Mouse (Mus musculus) heart, embryonic 14.5 days (tissue): Measurements from ENCODE around the gene Zfp771. TPM values are rescaled to one million over a fixed set of nuclear protein-coding genes. Genes with fewer than 3 reads are reported as not detected.
A peak's percentile ranks its signal among the peaks of the same experiment; 100 is the strongest.

ENCODE experiments used
- ATAC-seq: fragments of 200-750 bp; cut with Nextera tagmentation; 2 replicates; pipeline ENCODE4 v1.8.0; 2017; ENCODE audit warnings: low read depth, moderate TSS enrichment; ENCODE audit not compliant: insufficient number of reproducible peaks, insufficient read depth, low FRiP score
- H3K27ac ChIP-seq, 2 experiments: fragments of 200-500 bp in 1 of 2; fragments of 300-500 bp in 1 of 2; sonication (generic) in 1 of 2; replicated peaks in 1 of 2; 2 replicates each; pipeline ENCODE4 v1.5.1; 2012 to 2014; ENCODE audit warnings: low read depth in 2 of 2, low read length in 2 of 2, control low read depth in 1 of 2, mild to moderate bottlenecking in 1 of 2, mixed read lengths in 1 of 2; ENCODE audit not compliant: control insufficient read depth in 1 of 2, insufficient read depth in 1 of 2
- H3K27me3 ChIP-seq: fragments of 300-500 bp; sonication (generic); 2 replicates; pipeline ENCODE4 v1.6.1; 2014; ENCODE audit warnings: mild to moderate bottlenecking, low read length, control low read depth; ENCODE audit not compliant: control insufficient read depth, insufficient read depth
- H3K36me3 ChIP-seq: fragments of 300-500 bp; sonication (generic); 2 replicates; pipeline ENCODE4 v1.6.1; 2014; ENCODE audit warnings: mild to moderate bottlenecking, control low read depth, low read length, mixed read lengths; ENCODE audit not compliant: control insufficient read depth, insufficient read depth
- H3K4me1 ChIP-seq, 2 experiments: fragments of 200-500 bp in 1 of 2; fragments of 300-500 bp in 1 of 2; sonication (generic) in 1 of 2; 2 replicates each; pipeline ENCODE4 v1.6.1; 2012 to 2014; ENCODE audit warnings: low read length in 2 of 2, control low read depth in 1 of 2, mixed read lengths in 1 of 2; ENCODE audit not compliant: control insufficient read depth in 2 of 2, insufficient read depth in 2 of 2
- H3K4me2 ChIP-seq: fragments of 300-500 bp; sonication (generic); 2 replicates; pipeline ENCODE4 v1.6.1; 2014; ENCODE audit warnings: mild to moderate bottlenecking, low read length
- H3K4me3 ChIP-seq, 2 experiments: fragments of 200-500 bp in 1 of 2; fragments of 300-500 bp in 1 of 2; sonication (generic) in 1 of 2; 2 replicates each; pipeline ENCODE4 v1.5.1; 2012 to 2014; ENCODE audit warnings: low read length in 2 of 2, mild to moderate bottlenecking in 2 of 2, control low read depth in 1 of 2, low read depth in 1 of 2, moderate library complexity in 1 of 2; ENCODE audit not compliant: control insufficient read depth in 1 of 2, insufficient read depth in 1 of 2
- H3K9ac ChIP-seq: fragments of 300-500 bp; sonication (generic); 2 replicates; pipeline ENCODE4 v1.6.1; 2014; ENCODE audit warnings: mild to moderate bottlenecking, low read length
- H3K9me3 ChIP-seq: fragments of 300-500 bp; sonication (generic); 2 replicates; pipeline ENCODE4 v1.6.1; 2016; ENCODE audit warnings: low read length, control low read depth; ENCODE audit not compliant: control insufficient read depth
- WGBS: fragments of 180-500 bp; shearing (Covaris S2); extraction: QIAGEN DNeasy Blood & Tissue Kit; methylation state at CpG from one replicate; pipeline ENCODE4 v1.1.7; 2014; 5-methylcytosine and 5-hydroxymethylcytosine counted together
- polyA plus RNA-seq: library from polyadenylated mRNA; unstranded; fragments of >200 nt; fragmentation: Nextera tagmentation; extraction: Ambion mirVana; gene quantifications from 2 replicates; pipeline ENCODE4 v1.2.1, GENCODE M21; 2014

Gene Zfp771
- polyA plus RNA-seq, 1 experiment from 2014 or later, result 31.4 TPM

DNA sequence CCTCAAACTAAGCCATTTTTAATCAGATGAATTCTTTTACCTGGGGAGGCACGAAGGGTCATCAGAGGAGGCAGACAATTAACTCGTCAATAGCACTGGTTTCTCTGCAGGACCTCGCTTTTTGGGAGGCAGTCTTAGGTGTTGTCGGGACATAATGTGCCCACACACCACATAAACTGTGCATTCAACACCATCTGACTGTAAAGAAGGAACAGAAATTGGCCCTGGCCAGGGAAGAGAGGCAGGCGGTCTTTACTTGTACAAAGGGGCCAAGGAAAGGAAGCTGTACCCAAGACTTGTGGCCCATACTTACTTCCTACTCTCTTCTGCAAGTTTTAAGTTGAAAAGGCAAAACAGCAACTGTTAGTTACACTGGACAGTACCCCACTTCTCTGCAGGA, 12.4 kb downstream of the Zfp771 start:
- Histone ChIP-seq H3K4me1 (peaks cover 2 to 21% of the 10 kb centered on the region in 2 experiments; a peak in 3 of 4 replicates), H3K4me3 (no peak overlapping the region), H3K27me3 (no peaks in the 10 kb centered on the region), H3K9ac (no peak overlapping the region), H3K4me2 (no peak overlapping the region), H3K27ac (no peak overlapping the region), H3K36me3 (peaks cover 19% of the 10 kb centered on the region), H3K9me3 (no peaks in the 10 kb centered on the region)
- no peak for ATAC-seq
- 86% methylated on average over 5 of the region's 5 CpGs for WGBS

- H3K36me3 ChIP-seq, result peaks cover 15% of the 10 kb centered on the region
- H3K27ac ChIP-seq, result no peak overlapping the region
- H3K9me3 ChIP-seq, result no peaks in the 10 kb centered on the region
- WGBS, result 75% methylated on average over 8 of the region's 8 CpGs
- peaks cover 2 to 21% of the 10 kb centered on the region in 2 experiments; a peak in 3 of 4 replicates for H3K4me1 ChIP-seq
- no peaks in the 10 kb centered on the region for H3K27me3 ChIP-seq
- 0 out of 2 replicates have a peak overlapping the region, but pooled peaks have one; percentile 2 for H3K9ac ChIP-seq
- H3K4me3 ChIP-seq, result peak overlapping the region; percentile 75 to 93
- no peak for ATAC-seq
- peak overlapping the region; percentile 82 for H3K4me2 ChIP-seq
These were observed 15.3 kb downstream of the Zfp771 start for GRCm38 (mm10) chr7:127259186-127259905.

GRCm38 (mm10) chr7:127260309-127261111, 16.4 kb downstream of the Zfp771 start, which contains the start of gene Dctpp1:
Gene Dctpp1, minus strand, starts transcription at chr7:127260709.
- Histone ChIP-seq H3K4me1 (peaks cover 2 to 14% of the 10 kb centered on the region in 2 experiments; a peak in 3 of 4 replicates), H3K4me3 (peak within 1 kb of the TSS; percentile 75 to 93), H3K27me3 (no peaks in the 10 kb centered on the region), H3K9me3 (no peaks in the 10 kb centered on the region), H3K36me3 (peaks cover 15% of the 10 kb centered on the region), H3K4me2 (peak within 1 kb of the TSS; percentile 82), H3K27ac (peak within 1 kb of the TSS in 1 of 2 experiments; percentile 46; a peak in 2 of 4 replicates), H3K9ac (peak within 1 kb of the TSS; percentile 85)
- ATAC-seq, result peak; percentile 98
- under 1% methylated on average over 50 of the region's 50 CpGs for WGBS

DNA sequence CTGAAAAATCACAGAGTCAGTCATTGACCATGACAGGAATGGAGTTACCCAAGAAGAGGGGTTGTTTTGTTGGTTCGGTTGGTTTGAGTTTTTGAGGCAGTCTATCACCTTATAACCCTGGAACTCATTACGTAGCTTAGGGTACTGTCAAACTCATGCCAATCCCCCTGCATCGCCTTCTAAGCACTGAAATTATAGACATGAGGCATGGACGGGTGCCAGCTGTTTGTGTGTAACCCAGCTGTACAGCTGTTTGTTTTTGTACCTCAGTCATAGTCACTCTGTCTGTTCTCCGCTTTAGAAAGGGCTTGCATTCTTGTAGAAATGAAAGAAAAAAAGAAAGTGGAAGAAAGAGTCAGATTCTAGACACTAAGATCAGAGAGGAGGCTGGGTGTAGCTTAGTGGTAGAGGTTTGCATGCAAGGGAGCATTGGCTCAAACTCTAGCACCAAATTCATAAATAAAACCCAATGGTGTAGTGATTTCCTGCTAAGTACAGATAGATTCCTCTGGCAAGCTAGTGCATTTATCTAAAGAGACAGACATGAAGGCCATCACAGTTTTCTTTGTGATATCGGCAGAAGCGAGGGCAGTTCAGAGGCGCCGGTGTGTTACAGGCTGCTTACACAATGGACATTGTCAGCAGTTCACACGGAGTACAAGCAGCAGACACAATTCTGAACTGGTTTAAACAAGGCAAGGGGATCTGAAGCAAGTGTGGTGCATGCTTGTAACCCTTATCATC, 18.3 kb downstream of the Zfp771 start:
- ATAC-seq, result no peak
- Histone ChIP-seq H3K4me3 (no peak overlapping the region), H3K27me3 (no peaks in the 10 kb centered on the region), H3K27ac (no peak overlapping the region), H3K36me3 (0 out of 2 replicates have a peak, but pooled peaks cover 2% of the 10 kb centered on the region), H3K4me1 (peaks cover 2 to 14% of the 10 kb centered on the region in 2 experiments; a peak in 3 of 4 replicates), H3K4me2 (no peak overlapping the region), H3K9ac (no peak overlapping the region), H3K9me3 (no peaks in the 10 kb centered on the region)
- 69% methylated on average over 10 of the region's 10 CpGs for WGBS

- Histone ChIP-seq H3K27ac (no peak overlapping the region), H3K4me3 (no peak overlapping the region), H3K9ac (no peak overlapping the region), H3K9me3 (peaks cover 3% of the 10 kb centered on the region; the same call in 1 of the 2 replicates), H3K36me3 (no peaks in the 10 kb centered on the region), H3K4me1 (peaks cover 2 to 14% of the 10 kb centered on the region in 2 experiments; a peak in 3 of 4 replicates), H3K27me3 (no peaks in the 10 kb centered on the region), H3K4me2 (no peak overlapping the region)
- WGBS, result 85% methylated on average over 3 of the region's 3 CpGs
- ATAC-seq, result no peak
These were observed 19.5 kb downstream of the Zfp771 start for GRCm38 (mm10) chr7:127263526-127263925.

DNA sequence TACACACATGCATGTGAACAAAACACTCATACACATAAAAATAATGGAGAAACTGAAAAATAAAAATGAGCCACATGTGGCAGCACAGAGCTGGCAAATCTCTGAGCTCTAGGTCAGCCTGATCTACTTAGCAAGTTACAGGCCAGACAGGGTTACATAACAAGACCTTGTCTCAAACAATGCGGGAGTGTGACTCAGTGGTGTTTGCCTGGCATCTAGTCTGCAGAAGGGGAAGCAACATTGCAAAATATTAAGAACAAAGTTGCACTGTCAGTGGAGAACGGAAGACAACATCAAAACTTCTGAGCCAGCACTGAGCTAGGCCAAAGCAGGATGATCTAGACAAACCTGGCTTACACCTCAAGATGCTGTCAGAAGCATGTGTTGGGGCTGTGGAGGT, 26.2 kb downstream of the Zfp771 start:
- Histone ChIP-seq H3K9me3 (peaks cover 5% of the 10 kb centered on the region; the same call in 1 of the 2 replicates), H3K36me3 (peaks cover 11% of the 10 kb centered on the region), H3K4me3 (no peak overlapping the region), H3K9ac (no peak overlapping the region), H3K4me2 (no peak overlapping the region), H3K27me3 (no peaks in the 10 kb centered on the region), H3K27ac (no peak overlapping the region), H3K4me1 (peaks cover 11 to 15% of the 10 kb centered on the region in 2 experiments)
- 83% methylated on average over 2 of the region's 2 CpGs for WGBS
- no peak for ATAC-seq

DNA sequence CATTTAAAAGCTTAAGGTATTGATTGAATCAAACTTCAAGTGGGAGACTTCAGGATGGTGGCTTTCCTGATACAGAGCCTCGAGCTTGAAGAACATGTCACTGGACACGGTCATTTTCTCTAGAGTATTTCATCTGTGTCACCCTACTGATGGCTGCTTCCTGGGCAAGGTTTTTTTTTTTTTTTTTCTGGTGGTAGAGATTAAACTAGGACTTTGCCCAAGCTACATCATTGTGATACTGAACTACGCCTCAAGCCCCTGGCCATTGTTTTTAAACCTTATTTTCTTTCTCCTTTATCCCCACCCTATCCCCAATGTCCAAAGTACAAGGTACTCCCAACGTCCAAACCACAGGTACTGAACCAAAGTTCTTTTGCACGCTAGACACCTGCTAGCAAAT, 26.6 kb downstream of the Zfp771 start:
- ATAC-seq, result no peak
- peaks cover 11% of the 10 kb centered on the region for H3K36me3 ChIP-seq
- no peak overlapping the region for H3K27ac ChIP-seq
- H3K4me1 ChIP-seq, result peaks cover 11 to 15% of the 10 kb centered on the region in 2 experiments
- WGBS, result 89% methylated on average over 5 of the region's 5 CpGs
- no peaks in the 10 kb centered on the region for H3K27me3 ChIP-seq
- no peak overlapping the region for H3K4me3 ChIP-seq
- H3K9me3 ChIP-seq, result peaks cover 5% of the 10 kb centered on the region; the same call in 1 of the 2 replicates
- H3K4me2 ChIP-seq, result no peak overlapping the region
- no peak overlapping the region for H3K9ac ChIP-seq
